Mouse (Mus musculus) neural tube, embryonic 11.5 days (tissue): Measurements from ENCODE around the gene Ptpn14. TPM values are rescaled to one million over a fixed set of nuclear protein-coding genes. Genes with fewer than 3 reads are reported as not detected.

Source experiments
- ATAC-seq: fragments of 200-750 bp; cut with Nextera tagmentation; 2 replicates; pipeline ENCODE4 v1.8.0; 2017; ENCODE audit warnings: moderate number of reproducible peaks, mild to moderate bottlenecking, moderate TSS enrichment, moderate library complexity; ENCODE audit not compliant: insufficient read depth, low FRiP score, low TSS enrichment
- DNase-seq: peaks from one replicate; pipeline ENCODE4 v3.0.0-alpha.2; 2015; ENCODE audit warnings: low spot score
- H3K27ac ChIP-seq: fragments of 300-500 bp; sonication (generic); 2 replicates; pipeline ENCODE4 v1.5.1; 2014; ENCODE audit warnings: low read depth, mild to moderate bottlenecking, low read length
- H3K27me3 ChIP-seq: fragments of 300-500 bp; sonication (generic); 2 replicates; pipeline ENCODE4 v1.6.1; 2014; ENCODE audit warnings: mild to moderate bottlenecking, low read length, mixed read lengths; ENCODE audit not compliant: control insufficient read depth, insufficient read depth
- H3K36me3 ChIP-seq: fragments of 300-500 bp; sonication (generic); 2 replicates; pipeline ENCODE4 v1.6.1; 2014; ENCODE audit warnings: mild to moderate bottlenecking, low read length, moderate library complexity, mixed read lengths; ENCODE audit not compliant: control insufficient read depth, insufficient read depth
- H3K4me1 ChIP-seq: fragments of 300-500 bp; sonication (generic); 2 replicates; pipeline ENCODE4 v1.6.1; 2014; ENCODE audit warnings: low read length, mixed read lengths; ENCODE audit not compliant: control insufficient read depth, insufficient read depth
- H3K4me2 ChIP-seq: fragments of 300-500 bp; sonication (generic); 2 replicates; pipeline ENCODE4 v1.6.1; 2014; ENCODE audit warnings: low read depth, mild to moderate bottlenecking, moderate library complexity
- H3K4me3 ChIP-seq: fragments of 300-500 bp; sonication (generic); 2 replicates; pipeline ENCODE4 v1.5.1; 2014; ENCODE audit warnings: low read depth, low read length
- H3K9ac ChIP-seq: fragments of 300-500 bp; sonication (generic); 2 replicates; pipeline ENCODE4 v1.6.1; 2014; ENCODE audit warnings: mild to moderate bottlenecking, low read length
- H3K9me3 ChIP-seq: fragments of 300-500 bp; sonication (generic); 2 replicates; pipeline ENCODE4 v1.6.1; 2016; ENCODE audit warnings: low read length; ENCODE audit not compliant: control insufficient read depth
- WGBS: fragments of 180-500 bp; shearing (Covaris S2); extraction: QIAGEN DNeasy Blood & Tissue Kit; methylation state at CpG from one replicate; pipeline ENCODE4 v1.1.7; 2014; 5-methylcytosine and 5-hydroxymethylcytosine counted together
- polyA plus RNA-seq: library from polyadenylated mRNA; unstranded; fragments of >200 nt; fragmentation: Nextera tagmentation; extraction: Ambion mirVana; gene quantifications from 2 replicates; pipeline ENCODE4 v1.2.1, GENCODE M21; 2014

The Ptpn14 gene
- polyA plus RNA-seq, 1 experiment from 2014 or later, result 7.5 TPM

- 68% methylated on average over 9 of the region's 9 CpGs for WGBS
- H3K27ac ChIP-seq, result no peak overlapping the region
- H3K4me1 ChIP-seq, result peaks cover 7% of the 10 kb centered on the region; the same call in 1 of the 2 replicates
- H3K9ac ChIP-seq, result no peak overlapping the region
- DNase-seq, result no peak
- no peaks in the 10 kb centered on the region for H3K27me3 ChIP-seq
- H3K9me3 ChIP-seq, result no peaks in the 10 kb centered on the region
- H3K4me3 ChIP-seq, result no peak overlapping the region
- ATAC-seq, result no peak
- no peaks in the 10 kb centered on the region for H3K36me3 ChIP-seq
- no peak overlapping the region for H3K4me2 ChIP-seq
These were observed 39.8 kb downstream of the Ptpn14 start for GRCm38 (mm10) chr1:189767910-189768309.

GRCm38 (mm10) chr1:189770516-189770915 is 42.4 kb downstream of the Ptpn14 start:
- Histone ChIP-seq H3K4me1 (peaks cover 3% of the 10 kb centered on the region; the same call in 1 of the 2 replicates), H3K27ac (no peak overlapping the region), H3K4me3 (no peak overlapping the region), H3K4me2 (no peak overlapping the region), H3K9me3 (no peaks in the 10 kb centered on the region), H3K36me3 (no peaks in the 10 kb centered on the region), H3K27me3 (no peaks in the 10 kb centered on the region), H3K9ac (no peak overlapping the region)
- 82% methylated on average over 3 of the region's 3 CpGs for WGBS
- no peak for DNase-seq
- ATAC-seq, result no peak

- no peak for ATAC-seq
- H3K4me2 ChIP-seq, result no peak overlapping the region
- 91% methylated on average over 10 of the region's 10 CpGs for WGBS
These were observed 44.6 kb downstream of the Ptpn14 start for GRCm38 (mm10) chr1:189772707-189773106.

GRCm38 (mm10) chr1:189774778-189775177 is 46.7 kb downstream of the Ptpn14 start:
- no peak for ATAC-seq
- Histone ChIP-seq H3K9me3 (no peaks in the 10 kb centered on the region), H3K4me1 (peaks cover 7% of the 10 kb centered on the region; the same call in 1 of the 2 replicates), H3K9ac (no peak overlapping the region), H3K27ac (no peak overlapping the region), H3K27me3 (no peaks in the 10 kb centered on the region), H3K4me2 (no peak overlapping the region), H3K36me3 (no peaks in the 10 kb centered on the region), H3K4me3 (no peak overlapping the region)
- no peak for DNase-seq
- whole genome bisulfite sequencing, result 67% methylated on average over 1 of the region's 1 CpGs

More at GRCm38 (mm10) chr1:189772707-189773106, 44.6 kb downstream of the Ptpn14 start:
- no peak overlapping the region for H3K9ac ChIP-seq
- H3K27me3 ChIP-seq, result no peaks in the 10 kb centered on the region
- H3K4me1 ChIP-seq, result peaks cover 6% of the 10 kb centered on the region; the same call in 1 of the 2 replicates
- DNase-seq, result no peak
- H3K27ac ChIP-seq, result no peak overlapping the region
- H3K36me3 ChIP-seq, result no peaks in the 10 kb centered on the region
- H3K9me3 ChIP-seq, result no peaks in the 10 kb centered on the region
- H3K4me3 ChIP-seq, result no peak overlapping the region

- 78% methylated on average over 6 of the region's 6 CpGs for WGBS
- peaks cover 7% of the 10 kb centered on the region; the same call in 1 of the 2 replicates for H3K4me1 ChIP-seq
- H3K4me2 ChIP-seq, result no peak overlapping the region
- H3K9me3 ChIP-seq, result no peaks in the 10 kb centered on the region
- no peak overlapping the region for H3K27ac ChIP-seq
- H3K27me3 ChIP-seq, result no peaks in the 10 kb centered on the region
- no peak overlapping the region for H3K4me3 ChIP-seq
- H3K9ac ChIP-seq, result no peak overlapping the region
- DNase-seq, result no peak
- no peaks in the 10 kb centered on the region for H3K36me3 ChIP-seq
- ATAC-seq, result no peak
These were observed 49.1 kb downstream of the Ptpn14 start for GRCm38 (mm10) chr1:189777207-189777606.

GRCm38 (mm10) chr1:189778343-189778742 is 50.3 kb downstream of the Ptpn14 start:
- Histone ChIP-seq H3K4me3 (no peak overlapping the region), H3K4me1 (peaks cover 7% of the 10 kb centered on the region; the same call in 1 of the 2 replicates), H3K4me2 (no peak overlapping the region), H3K9me3 (no peaks in the 10 kb centered on the region), H3K36me3 (no peaks in the 10 kb centered on the region), H3K9ac (no peak overlapping the region), H3K27me3 (no peaks in the 10 kb centered on the region), H3K27ac (no peak overlapping the region)
- 60% methylated on average over 5 of the region's 5 CpGs for WGBS
- ATAC-seq (no peak), DNase-seq (no peak)

GRCm38 (mm10) chr1:189779226-189779625 is 51.2 kb downstream of the Ptpn14 start:
- DNase-seq, result no peak
- H3K27me3 ChIP-seq, result no peaks in the 10 kb centered on the region
- WGBS, result 52% methylated on average over 3 of the region's 3 CpGs
- ATAC-seq, result no peak
- peaks cover 7% of the 10 kb centered on the region; the same call in 1 of the 2 replicates for H3K4me1 ChIP-seq
- H3K36me3 ChIP-seq, result no peaks in the 10 kb centered on the region
- H3K27ac ChIP-seq, result no peak overlapping the region
- H3K9me3 ChIP-seq, result no peaks in the 10 kb centered on the region
- H3K4me2 ChIP-seq, result no peak overlapping the region
- H3K9ac ChIP-seq, result no peak overlapping the region
- no peak overlapping the region for H3K4me3 ChIP-seq

- no peak for ATAC-seq
- no peak for DNase-seq
- no peak overlapping the region for H3K9ac ChIP-seq
- no peaks in the 10 kb centered on the region for H3K36me3 ChIP-seq
- WGBS, result 68% methylated on average over 10 of the region's 10 CpGs
- H3K27ac ChIP-seq, result no peak overlapping the region
- no peaks in the 10 kb centered on the region for H3K9me3 ChIP-seq
- H3K4me3 ChIP-seq, result no peak overlapping the region
- peaks cover 10% of the 10 kb centered on the region; the same call in 1 of the 2 replicates for H3K4me1 ChIP-seq
- no peak overlapping the region for H3K4me2 ChIP-seq
- H3K27me3 ChIP-seq, result no peaks in the 10 kb centered on the region
These were observed 53.8 kb downstream of the Ptpn14 start for GRCm38 (mm10) chr1:189781721-189782345.

GRCm38 (mm10) chr1:189782709-189783108 is 54.6 kb downstream of the Ptpn14 start:
- Histone ChIP-seq H3K27ac (no peak overlapping the region), H3K4me1 (peaks cover 7% of the 10 kb centered on the region; the same call in 1 of the 2 replicates), H3K9me3 (no peaks in the 10 kb centered on the region), H3K4me3 (no peak overlapping the region), H3K4me2 (no peak overlapping the region), H3K36me3 (no peaks in the 10 kb centered on the region), H3K27me3 (no peaks in the 10 kb centered on the region), H3K9ac (no peak overlapping the region)
- 77% methylated on average over 6 of the region's 6 CpGs for WGBS
- no peak for DNase-seq
- ATAC-seq, result no peak
